Mouse (Mus musculus): ENCODE results near the gene Slc22a5.

- TF ChIP-seq CTCF (IDR thresholded peaks at IDR 0.05; ENCODE audit: low read depth, low read length) (no peak), GATA2 (IDR thresholded peaks at IDR 0.05; ENCODE audit: borderline replicate concordance, low read depth, low read length) (no peak)
These were observed 33.3 kb downstream of the Slc22a5 start for GRCm38 (mm10) chr11:53858058-53858760.
